Comparison of ENCODE assay signal across 16 mouse cellular contexts in genomic region chr6:108566549-108566948, GRCm38 (mm10).
"Had no signal": no experiment of that assay in that cellular context is flagged by ENCODE, and none has a peak within 500 bp of the region (broad histone marks: within the 10 kb centered on the region; RNA-seq: fewer than 3 reads in every experiment).

No protein-coding gene starts in this region.

- H3K9ac ChIP-seq: limb, embryonic 12.5 days; liver, embryonic 15.5 days; midbrain, embryonic 15.5 days; neural tube, embryonic 12.5 days; stomach, embryonic 15.5 days had no signal

- H3K27me3 ChIP-seq: limb, embryonic 12.5 days; liver, embryonic 15.5 days; midbrain, embryonic 15.5 days; neural tube, embryonic 12.5 days; stomach, embryonic 15.5 days had no signal

- H3K27ac ChIP-seq: kidney, postnatal 0 days; layer of hippocampus, adult 2 months; limb, embryonic 12.5 days; liver, embryonic 15.5 days; midbrain, embryonic 15.5 days; neural tube, embryonic 12.5 days; stomach, embryonic 15.5 days had no signal

- ATAC-seq: lung, postnatal 0 days; midbrain, embryonic 15.5 days had no signal

- H3K36me3 ChIP-seq: limb, embryonic 12.5 days; liver, embryonic 15.5 days; midbrain, embryonic 15.5 days; neural tube, embryonic 12.5 days; stomach, embryonic 15.5 days had no signal

- H3K9me3 ChIP-seq: limb, embryonic 12.5 days; liver, embryonic 15.5 days; megakaryocyte, embryonic 14.5 days; midbrain, embryonic 15.5 days; neural tube, embryonic 12.5 days; stomach, embryonic 15.5 days had no signal

- H3K4me3 ChIP-seq: layer of hippocampus, adult 2 months; limb, embryonic 12.5 days; liver, embryonic 15.5 days; megakaryocyte, embryonic 14.5 days; midbrain, embryonic 15.5 days; neural tube, embryonic 12.5 days; stomach, embryonic 15.5 days had no signal

- DNase-seq: kidney, adult 9 months; kidney, postnatal 4 days; lung, adult 2 months; lung, postnatal 36 days; right cerebral cortex, postnatal 25 days; thymus, adult 2 months; thymus, postnatal 25 days had no signal
